Mouse (Mus musculus) erythroblast, embryonic 14.5 days (primary cell): ENCODE measurements around the gene Nkd1.

Experiments used
- GATA1 ChIP-seq: IDR thresholded peaks from 2 replicates; pipeline ENCODE4 v1.6.1; 2012; ENCODE audit warnings: low read length, inconsistent platforms, mixed read lengths
- TAL1 ChIP-seq: IDR thresholded peaks from 3 replicates; pipeline ENCODE4 v1.6.1; 2012; ENCODE audit warnings: low read length, inconsistent platforms, mixed read lengths

GRCm38 (mm10) chr8:88590226-88590625, 69.1 kb downstream of the Nkd1 start:
- TF ChIP-seq GATA1 (no peak), TAL1 (no peak)
